Mouse (Mus musculus): ENCODE data around the gene B4galnt4. TPM values are rescaled to one million over a fixed set of nuclear protein-coding genes. Genes with fewer than 3 reads are reported as not detected.

Gene B4galnt4
- total and polyA plus RNA-seq, 3 experiments: 0.81 to 8.0 TPM; not detected in 1

DNA sequence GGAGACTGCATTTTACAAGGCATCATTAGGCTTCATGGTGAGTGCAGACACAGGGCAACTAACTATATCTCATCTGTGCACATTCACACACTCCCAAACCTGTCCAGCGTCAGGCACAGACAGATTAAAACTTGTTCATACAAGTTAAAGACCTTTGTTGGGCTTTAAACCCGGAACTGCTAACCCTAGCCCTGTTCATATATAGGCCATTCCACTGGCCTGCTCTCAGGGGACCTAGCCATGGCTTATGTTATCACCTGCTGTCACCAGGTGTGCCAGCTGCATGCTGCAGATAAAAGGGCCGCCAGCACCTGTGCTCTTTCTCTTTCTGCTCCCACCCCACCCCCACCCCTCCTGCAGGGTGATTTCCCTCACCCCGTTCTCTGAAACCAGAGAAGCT lies 18.4 kb upstream of the B4galnt4 start:
- H3K9ac ChIP-seq (ENCODE audit: control insufficient read depth, low read depth, low read length, poor library complexity, severe bottlenecking): no peak overlapping the region
- TF ChIP-seq TAL1 (IDR thresholded peaks at IDR 0.05; ENCODE audit: low read length) (peak; percentile 60), TCF12 (IDR thresholded peaks at IDR 0.05; ENCODE audit: low read depth, low read length) (peak; percentile 82), ETS1 (IDR thresholded peaks at IDR 0.05; ENCODE audit: low read depth, low read length) (0 out of 2 replicates have a peak, but pooled peaks have one; percentile 15), CHD2 (IDR thresholded peaks at IDR 0.05; ENCODE audit: low read length) (no peak), POLR2A (IDR thresholded peaks at IDR 0.05; ENCODE audit: control insufficient read depth in 1 of 2, insufficient read depth in 1 of 2, low read depth in 1 of 2, low read length in 2 of 2, poor library complexity in 1 of 2) (no peak), EP300 (IDR thresholded peaks at IDR 0.05; ENCODE audit: low read depth in 1 of 2, low read length in 2 of 2) (peak in 1 of 2 experiments; percentile 50; a peak in 1 of 4 replicates), ELF1 (IDR thresholded peaks at IDR 0.05; ENCODE audit: low read depth, low read length) (peak; percentile 45; the same call in 1 of the 2 replicates), POLR2AphosphoS5 (IDR thresholded peaks at IDR 0.05; ENCODE audit: borderline replicate concordance, low read depth, low read length) (no peak), ZC3H11A (IDR thresholded peaks at IDR 0.05; ENCODE audit: low read depth, low read length) (no peak), GATA1 (IDR thresholded peaks at IDR 0.05; ENCODE audit: low read depth, low read length) (0 out of 2 replicates have a peak, but pooled peaks have one; percentile 21)

DNA sequence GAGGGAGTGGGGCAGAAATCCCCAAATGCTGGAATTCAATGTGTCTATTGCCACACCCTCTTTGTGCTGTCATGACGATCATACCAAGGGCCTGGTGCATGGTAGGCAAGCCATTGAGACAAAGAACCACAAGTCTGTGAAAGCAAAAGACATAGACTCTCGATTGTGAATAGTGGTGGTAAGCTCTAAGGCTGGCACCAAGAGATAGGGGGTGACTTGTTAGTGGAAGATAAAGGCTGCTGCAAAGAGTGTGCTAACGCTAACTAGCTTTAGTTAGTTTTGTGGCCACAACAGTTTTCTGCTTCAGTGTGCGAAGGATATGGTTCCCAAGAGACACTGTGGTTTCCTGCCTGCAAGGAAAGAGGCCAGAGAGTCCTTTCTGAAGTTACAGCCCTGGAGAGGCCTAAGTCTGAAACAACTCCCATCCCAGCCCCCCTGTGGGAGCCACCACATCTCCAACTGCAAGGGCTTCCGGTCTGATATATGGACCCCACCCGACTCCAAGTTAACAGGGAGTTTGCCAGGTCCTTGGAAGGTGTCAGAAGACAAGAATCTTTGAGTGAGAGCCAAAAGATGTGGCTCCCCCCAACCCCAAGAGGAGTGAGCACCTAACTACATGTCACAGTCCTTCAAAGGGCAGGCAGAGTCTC lies 13.8 kb upstream of the B4galnt4 start:
- peak; percentile 83 for DNase-seq (ENCODE audit: low read depth, low spot score)
- peaks cover 2 to 21% of the 10 kb centered on the region in 2 experiments for H3K4me1 ChIP-seq (ENCODE audit: control insufficient read depth in 1 of 2, insufficient read depth in 2 of 2, low read length in 2 of 2)
- H3K4me3 ChIP-seq (ENCODE audit: control insufficient read depth in 1 of 2, insufficient read depth in 1 of 2, low read depth in 2 of 2, low read length in 2 of 2): peak overlapping the region; percentile 45 to 49
- no peaks in the 10 kb centered on the region for H3K79me2 ChIP-seq (ENCODE audit: control insufficient read depth, insufficient read depth, low read length, poor library complexity)
- H3K36me3 ChIP-seq (ENCODE audit: control insufficient read depth in 1 of 2, insufficient read depth in 2 of 2, low read length in 2 of 2): peaks cover 0 to 6% of the 10 kb centered on the region in 2 experiments; a peak in 2 of 4 replicates
- H3K9ac ChIP-seq (ENCODE audit: control insufficient read depth, low read depth, low read length, poor library complexity, severe bottlenecking): peak overlapping the region; percentile 50
- no peaks in the 10 kb centered on the region for H3K9me3 ChIP-seq (replicated peaks; ENCODE audit: insufficient read depth, low read length)
- H3K27ac ChIP-seq (ENCODE audit: control insufficient read depth, low read depth, low read length): peak overlapping the region; percentile 81
- no peaks in the 10 kb centered on the region for H3K27me3 ChIP-seq (ENCODE audit: control insufficient read depth in 1 of 2, insufficient read depth in 2 of 2, low read length in 2 of 2)
- TF ChIP-seq E2F4 (IDR thresholded peaks at IDR 0.05; ENCODE audit: borderline replicate concordance, low read depth, low read length): no peak
- TF ChIP-seq ZMIZ1 (IDR thresholded peaks at IDR 0.05; ENCODE audit: low read depth, low read length): 0 out of 2 replicates have a peak, but pooled peaks have one; percentile 43
- TF ChIP-seq SIN3A (IDR thresholded peaks at IDR 0.05; ENCODE audit: low read length): peak; percentile 55; the same call in 1 of the 2 replicates
- peak; percentile 88 for TF ChIP-seq TAL1 (IDR thresholded peaks at IDR 0.05; ENCODE audit: low read length)
- TF ChIP-seq JUND (IDR thresholded peaks at IDR 0.05; ENCODE audit: low read depth, low read length): no peak
- TF ChIP-seq USF2 (IDR thresholded peaks at IDR 0.05; ENCODE audit: borderline replicate concordance in 1 of 2, insufficient read depth in 1 of 2, low read depth in 1 of 2, low read length in 2 of 2): no peak
- no peak for TF ChIP-seq MAX (IDR thresholded peaks at IDR 0.05; ENCODE audit: low read length)
- peak; percentile 46; the same call in 1 of the 2 replicates for TF ChIP-seq BHLHE40 (IDR thresholded peaks at IDR 0.05; ENCODE audit: borderline replicate concordance, low read depth, low read length)
- TF ChIP-seq RCOR1 (IDR thresholded peaks at IDR 0.05; ENCODE audit: low read depth, low read length): peak; percentile 62; the same call in 1 of the 2 replicates
- TF ChIP-seq MAZ (IDR thresholded peaks at IDR 0.05; ENCODE audit: low read depth, low read length): peak; percentile 16; the same call in 1 of the 2 replicates
- TF ChIP-seq MYB (IDR thresholded peaks at IDR 0.05; ENCODE audit: low read depth, low read length): peak; percentile 28; the same call in 1 of the 2 replicates
- no peak for TF ChIP-seq CHD1 (IDR thresholded peaks at IDR 0.05; ENCODE audit: low read depth, low read length)
- 0 out of 2 replicates have a peak, but pooled peaks have one; percentile 10 for TF ChIP-seq MAFK (IDR thresholded peaks at IDR 0.05; ENCODE audit: borderline replicate concordance, low read depth, low read length)
- TF ChIP-seq MYC (IDR thresholded peaks at IDR 0.05; ENCODE audit: low read depth, low read length): 0 out of 2 replicates have a peak, but pooled peaks have one; percentile 26
- peak; percentile 23; the same call in 1 of the 2 replicates for TF ChIP-seq ETS1 (IDR thresholded peaks at IDR 0.05; ENCODE audit: low read depth, low read length)
- peak; percentile 67 to 80 for TF ChIP-seq EP300 (IDR thresholded peaks at IDR 0.05; ENCODE audit: low read depth in 1 of 2, low read length in 2 of 2)
- TF ChIP-seq NELFE (IDR thresholded peaks at IDR 0.05; ENCODE audit: low read depth, low read length): 0 out of 2 replicates have a peak, but pooled peaks have one; percentile 20
- peak; percentile 77 for TF ChIP-seq GATA1 (IDR thresholded peaks at IDR 0.05; ENCODE audit: low read depth, low read length)
- no peak for TF ChIP-seq POLR2AphosphoS2 (IDR thresholded peaks at IDR 0.05; ENCODE audit: low read length)
- no peak for TF ChIP-seq UBTF (IDR thresholded peaks at IDR 0.05; ENCODE audit: borderline replicate concordance, insufficient read depth, low read depth, low read length)
- peak; percentile 46 for TF ChIP-seq MXI1 (IDR thresholded peaks at IDR 0.05; ENCODE audit: low read depth, low read length)
- TF ChIP-seq SMC3 (IDR thresholded peaks at IDR 0.05; ENCODE audit: low read depth, low read length): peak; percentile 1; the same call in 1 of the 2 replicates
- TF ChIP-seq TCF12 (IDR thresholded peaks at IDR 0.05; ENCODE audit: low read depth, low read length): peak; percentile 78
- TF ChIP-seq ZC3H11A (IDR thresholded peaks at IDR 0.05; ENCODE audit: low read depth, low read length): peak; percentile 11

More for the DNA sequence above, 18.4 kb upstream of the B4galnt4 start:
- peaks cover 0 to 15% of the 10 kb centered on the region in 2 experiments; a peak in 2 of 4 replicates for H3K36me3 ChIP-seq (ENCODE audit: control insufficient read depth in 1 of 2, insufficient read depth in 2 of 2, low read length in 2 of 2)
- DNase-seq (ENCODE audit: low read depth, low spot score): peak; percentile 40
- H3K27ac ChIP-seq (ENCODE audit: control insufficient read depth, low read depth, low read length): no peak overlapping the region
- H3K9me3 ChIP-seq (replicated peaks; ENCODE audit: insufficient read depth, low read length): no peaks in the 10 kb centered on the region
- H3K4me3 ChIP-seq (ENCODE audit: control insufficient read depth in 1 of 2, insufficient read depth in 1 of 2, low read depth in 2 of 2, low read length in 2 of 2): no peak overlapping the region
- no peaks in the 10 kb centered on the region for H3K79me2 ChIP-seq (ENCODE audit: control insufficient read depth, insufficient read depth, low read length, poor library complexity)
- H3K4me1 ChIP-seq (ENCODE audit: control insufficient read depth in 1 of 2, insufficient read depth in 2 of 2, low read length in 2 of 2): peaks cover 8 to 27% of the 10 kb centered on the region in 2 experiments
- no peaks in the 10 kb centered on the region for H3K27me3 ChIP-seq (ENCODE audit: control insufficient read depth in 1 of 2, insufficient read depth in 2 of 2, low read length in 2 of 2)
